In genomic region chr3:145654028-145654427, GRCm38 (mm10) we compare ENCODE assay signal across 8 mouse cellular contexts. TPM values are rescaled to one million over a fixed set of nuclear protein-coding genes. Genes with fewer than 3 reads are reported as not detected.
DNase-seq lines count a peak whose midpoint lies in the region; ATAC-seq and TF ChIP-seq lines count a peak whose summit lies in the region.
"Had no signal": no experiment of that assay in that cellular context is flagged by ENCODE, and none has a peak within 500 bp of the region (broad histone marks: within the 10 kb centered on the region; RNA-seq: fewer than 3 reads in every experiment).

No protein-coding gene starts in this region.

- intact Hi-C loops in heart, postnatal 10 days (cut with DNase I), result loop anchor here (5.0 kb wide), 1 partner anchor 182 kb away; no protein-coding TSS in a partner anchor

- H3K4me3 ChIP-seq in heart, embryonic 15.5 days, result peak overlapping the region; percentile 78
- H3K4me3 ChIP-seq in midbrain, embryonic 14.5 days (replicated peaks; ENCODE audit: low read depth, low read length), result no peak overlapping the region
- H3K4me3 ChIP-seq in midbrain, embryonic 15.5 days, result no peak overlapping the region
- H3K4me3 ChIP-seq in intestine, postnatal 0 days (ENCODE audit: low read depth, low read length), result no peak overlapping the region

- H3K4me2 ChIP-seq in heart, embryonic 15.5 days, result peak overlapping the region; percentile 86
- peak overlapping the region; percentile 89; the same call in 1 of the 2 replicates for H3K4me2 ChIP-seq in midbrain, embryonic 14.5 days (ENCODE audit: low read length)
- no peak overlapping the region for H3K4me2 ChIP-seq in midbrain, embryonic 15.5 days
- H3K4me2 ChIP-seq in intestine, postnatal 0 days (replicated peaks; ENCODE audit: low read depth), result peak overlapping the region; percentile 90

- peaks cover 39% of the 10 kb centered on the region for H3K4me1 ChIP-seq in heart, embryonic 15.5 days (replicated peaks)
- peaks cover 39% of the 10 kb centered on the region for H3K4me1 ChIP-seq in midbrain, embryonic 14.5 days (ENCODE audit: control insufficient read depth, insufficient read depth, low read length)
- peaks cover 46% of the 10 kb centered on the region for H3K4me1 ChIP-seq in midbrain, embryonic 15.5 days
- H3K4me1 ChIP-seq in intestine, postnatal 0 days (replicated peaks; ENCODE audit: control insufficient read depth, insufficient read depth, low read length), result no peaks in the 10 kb centered on the region; the same call in 1 of the 2 replicates

- H3K9ac ChIP-seq in heart, embryonic 15.5 days, result no peak overlapping the region
- H3K9ac ChIP-seq in midbrain, embryonic 14.5 days (replicated peaks; ENCODE audit: low read length), result no peak overlapping the region
- no peak overlapping the region for H3K9ac ChIP-seq in midbrain, embryonic 15.5 days
- no peak overlapping the region for H3K9ac ChIP-seq in intestine, postnatal 0 days (ENCODE audit: low read depth, low read length)

- H3K36me3 ChIP-seq in heart, embryonic 15.5 days, result no peaks in the 10 kb centered on the region
- H3K36me3 ChIP-seq in midbrain, embryonic 14.5 days (ENCODE audit: control insufficient read depth, insufficient read depth, low read length), result no peaks in the 10 kb centered on the region
- H3K36me3 ChIP-seq in midbrain, embryonic 15.5 days (replicated peaks), result no peaks in the 10 kb centered on the region
- no peaks in the 10 kb centered on the region for H3K36me3 ChIP-seq in intestine, postnatal 0 days (ENCODE audit: control insufficient read depth, insufficient read depth)

- 76% methylated on average over 9 of the region's 9 CpGs for WGBS in heart, embryonic 15.5 days
- 58% methylated on average over 9 of the region's 9 CpGs for WGBS in midbrain, embryonic 14.5 days
- 64% methylated on average over 9 of the region's 9 CpGs for WGBS in midbrain, embryonic 15.5 days
- 86% methylated on average over 9 of the region's 9 CpGs for WGBS in intestine, postnatal 0 days

- H3K27me3 ChIP-seq in heart, embryonic 15.5 days, result no peaks in the 10 kb centered on the region
- H3K27me3 ChIP-seq in midbrain, embryonic 14.5 days (ENCODE audit: control insufficient read depth, insufficient read depth, low read length), result peaks cover 32% of the 10 kb centered on the region
- peaks cover 22% of the 10 kb centered on the region for H3K27me3 ChIP-seq in midbrain, embryonic 15.5 days (replicated peaks)
- H3K27me3 ChIP-seq in intestine, postnatal 0 days (replicated peaks; ENCODE audit: control insufficient read depth, insufficient read depth, low read length), result no peaks in the 10 kb centered on the region

- peak overlapping the region; percentile 96 for H3K27ac ChIP-seq in heart, embryonic 15.5 days
- no peak overlapping the region for H3K27ac ChIP-seq in midbrain, embryonic 14.5 days (replicated peaks; ENCODE audit: low read depth, low read length)
- no peak overlapping the region for H3K27ac ChIP-seq in midbrain, embryonic 15.5 days
- no peak overlapping the region for H3K27ac ChIP-seq in intestine, postnatal 0 days (ENCODE audit: low read depth, low read length)

- no peak for TF ChIP-seq CTCF in intestine, postnatal 0 days (IDR thresholded peaks at IDR 0.05; ENCODE audit: low read depth)

- no peak for DNase-seq in heart, postnatal 10 days
- DNase-seq in midbrain, embryonic 14.5 days, result no peak
- DNase-seq in spleen, postnatal 10 days (ENCODE audit: low spot score in 2 of 2), result no peak
- DNase-seq: thymus, postnatal 36 days had no signal

- no peak for ATAC-seq in heart, embryonic 15.5 days (replicated peaks; ENCODE audit: insufficient number of reproducible peaks, insufficient read depth, low FRiP score, low read depth)
- ATAC-seq in midbrain, embryonic 14.5 days (ENCODE audit: low FRiP score, low TSS enrichment), result no peak
- no peak for ATAC-seq in midbrain, embryonic 15.5 days (replicated peaks)
- no peak for ATAC-seq in intestine, postnatal 0 days
- ATAC-seq in activated CD4-positive, CD25-positive, alpha-beta regulatory T cell, adult 4 months, result no peak

- H3K9me3 ChIP-seq in heart, embryonic 15.5 days (replicated peaks), result no peaks in the 10 kb centered on the region
- H3K9me3 ChIP-seq in midbrain, embryonic 14.5 days (ENCODE audit: control insufficient read depth, low read length), result no peaks in the 10 kb centered on the region
- H3K9me3 ChIP-seq in midbrain, embryonic 15.5 days, result no peaks in the 10 kb centered on the region
- no peaks in the 10 kb centered on the region for H3K9me3 ChIP-seq in intestine, postnatal 0 days (ENCODE audit: control insufficient read depth)

RNA-seq across cellular contexts. Expression of gene Ccn1, which starts 4.2 kb away (rescaled TPM):
- polyA plus RNA-seq in heart, embryonic 15.5 days (2015; fragmentation: Nextera tagmentation; extraction: Ambion mirVana), result 60.4 and 61.4 TPM in 2 replicates
- total RNA-seq in heart, postnatal 10 days (2021), result 10 to 100 TPM; 39.4 to 45.3 TPM
- 3.9 and 5.6 TPM in 2 replicates for polyA plus RNA-seq in midbrain, embryonic 14.5 days (2014; fragmentation: Nextera tagmentation; extraction: Ambion mirVana)
- polyA plus RNA-seq in midbrain, embryonic 15.5 days (2015; fragmentation: Nextera tagmentation; extraction: Ambion mirVana), result 8.3 and 9.1 TPM in 2 replicates
- polyA plus RNA-seq in intestine, postnatal 0 days (2015; fragmentation: Nextera tagmentation; extraction: Ambion mirVana), result 33.1 and 37.0 TPM in 2 replicates
- not detected for polyA plus RNA-seq in activated CD4-positive, CD25-positive, alpha-beta regulatory T cell, adult 4 months (2017; shearing (Covaris generic))
